Mouse (Mus musculus) kidney, embryonic 16.5 days (tissue): ENCODE data around the gene Trhr2. TPM values are rescaled to one million over a fixed set of nuclear protein-coding genes. Genes with fewer than 3 reads are reported as not detected.

ENCODE experiments used
- ATAC-seq: fragments of 200-750 bp; cut with Nextera tagmentation; 2 replicates; pipeline ENCODE4 v1.8.0; 2017; ENCODE audit warnings: moderate TSS enrichment; ENCODE audit not compliant: low FRiP score, low TSS enrichment
- H3K27ac ChIP-seq: fragments of 300-500 bp; sonication (generic); 2 replicates; pipeline ENCODE4 v1.5.1; 2014; ENCODE audit warnings: low read length
- H3K27me3 ChIP-seq: fragments of 300-500 bp; sonication (generic); 2 replicates; pipeline ENCODE4 v1.6.1; 2014; ENCODE audit warnings: low read length, control low read depth, mixed read lengths; ENCODE audit not compliant: insufficient read depth
- H3K36me3 ChIP-seq: fragments of 300-500 bp; sonication (generic); 2 replicates; pipeline ENCODE4 v1.6.1; 2014; ENCODE audit warnings: low read length, control low read depth, mixed read lengths; ENCODE audit not compliant: insufficient read depth
- H3K4me1 ChIP-seq: fragments of 300-500 bp; sonication (generic); 2 replicates; pipeline ENCODE4 v1.6.1; 2014; ENCODE audit warnings: low read length, control low read depth, mixed read lengths; ENCODE audit not compliant: insufficient read depth
- H3K4me2 ChIP-seq: fragments of 300-500 bp; sonication (generic); replicated peaks from 2 replicates; pipeline ENCODE4 v1.6.1; 2014; ENCODE audit warnings: low read depth, low read length
- H3K4me3 ChIP-seq: fragments of 300-500 bp; sonication (generic); 2 replicates; pipeline ENCODE4 v1.5.1; 2014; ENCODE audit warnings: mild to moderate bottlenecking, low read length
- H3K9ac ChIP-seq: fragments of 300-500 bp; sonication (generic); replicated peaks from 2 replicates; pipeline ENCODE4 v1.6.1; 2014; ENCODE audit warnings: low read length
- H3K9me3 ChIP-seq: fragments of 300-500 bp; sonication (generic); 2 replicates; pipeline ENCODE4 v1.6.1; 2016; ENCODE audit warnings: low read length, control low read depth
- WGBS: fragments of 180-500 bp; shearing (Covaris S2); extraction: QIAGEN DNeasy Blood & Tissue Kit; methylation state at CpG from one replicate; pipeline ENCODE4 v1.1.7; 2014; 5-methylcytosine and 5-hydroxymethylcytosine counted together
- polyA plus RNA-seq: library from polyadenylated mRNA; unstranded; fragments of >200 nt; fragmentation: Nextera tagmentation; extraction: Ambion mirVana; gene quantifications from 2 replicates; pipeline ENCODE4 v1.2.1, GENCODE M21; 2015

Gene Trhr2
- polyA plus RNA-seq, 1 experiment from 2014 or later: not detected

- H3K27ac ChIP-seq: no peak overlapping the region
- H3K9me3 ChIP-seq: no peaks in the 10 kb centered on the region
- no peaks in the 10 kb centered on the region for H3K36me3 ChIP-seq
- H3K9ac ChIP-seq: no peak overlapping the region
- H3K4me2 ChIP-seq: peak overlapping the region; percentile 61
- no peak overlapping the region for H3K4me3 ChIP-seq
- 7% methylated on average over 2 of the region's 5 CpGs for WGBS
- ATAC-seq: peak; percentile 49; the same call in 1 of the 2 replicates
- H3K4me1 ChIP-seq: peaks cover 32% of the 10 kb centered on the region
- H3K27me3 ChIP-seq: peaks cover 7% of the 10 kb centered on the region; the same call in 1 of the 2 replicates
Observed at GRCm38 (mm10) chr8:122344219-122344618, 16.3 kb downstream of the Trhr2 start.

DNA sequence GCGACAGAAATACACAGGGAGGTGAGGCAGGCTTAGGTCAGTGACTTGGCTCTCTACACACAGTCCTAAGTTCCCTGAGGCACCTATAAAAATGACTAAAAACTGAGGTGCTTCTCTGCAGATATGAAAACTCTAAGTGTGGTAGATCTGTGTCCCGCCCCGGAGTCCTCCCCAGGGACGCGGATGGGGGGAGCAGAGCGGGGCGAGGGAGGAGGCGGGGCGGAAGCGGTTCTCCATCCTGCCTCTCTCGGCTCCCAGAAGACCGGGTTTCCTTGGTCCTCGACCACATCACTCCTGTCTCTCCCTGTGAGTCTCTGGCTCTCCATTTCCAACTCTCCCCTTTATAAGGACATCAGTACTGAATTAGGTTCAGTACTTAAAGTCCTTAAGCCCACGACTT, 16.8 kb downstream of the Trhr2 start:
- 0 out of 2 replicates have a peak, but pooled peaks have one; percentile 11 for ATAC-seq

DNA sequence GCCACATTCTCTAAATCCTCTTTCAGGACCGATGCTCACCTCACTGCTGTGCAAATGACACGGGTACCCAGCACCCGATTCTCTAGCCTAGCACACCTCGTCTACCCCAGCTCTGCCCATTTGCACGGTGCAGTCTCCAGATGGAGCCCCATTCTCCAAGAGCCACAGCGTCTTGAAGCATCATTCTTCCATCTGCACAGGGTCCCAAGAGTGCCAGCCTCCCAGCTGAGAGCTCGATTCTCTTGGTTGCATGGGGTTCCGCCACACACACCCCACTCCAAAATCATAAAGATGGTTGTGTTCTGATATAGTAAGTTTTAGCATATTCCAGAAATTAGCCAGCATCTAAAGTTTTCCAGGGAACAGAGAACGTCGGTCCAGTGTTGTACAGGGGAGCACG, 17.2 kb downstream of the Trhr2 start:
- H3K4me3 ChIP-seq: peak overlapping the region; percentile 38
- H3K9me3 ChIP-seq: no peaks in the 10 kb centered on the region
- WGBS: 3% methylated on average over 11 of the region's 11 CpGs
- H3K27me3 ChIP-seq: peaks cover 7% of the 10 kb centered on the region; the same call in 1 of the 2 replicates
- peak overlapping the region; percentile 61 for H3K4me2 ChIP-seq
- no peaks in the 10 kb centered on the region for H3K36me3 ChIP-seq
- no peak overlapping the region for H3K27ac ChIP-seq
- no peak for ATAC-seq
- peaks cover 32% of the 10 kb centered on the region for H3K4me1 ChIP-seq
- H3K9ac ChIP-seq: peak overlapping the region; percentile 56

More for the DNA sequence above, 16.8 kb downstream of the Trhr2 start:
- no peaks in the 10 kb centered on the region for H3K9me3 ChIP-seq
- WGBS: 1% methylated on average over 14 of the region's 14 CpGs
- no peak overlapping the region for H3K27ac ChIP-seq
- peaks cover 7% of the 10 kb centered on the region; the same call in 1 of the 2 replicates for H3K27me3 ChIP-seq
- H3K4me3 ChIP-seq: peak overlapping the region; percentile 38
- no peaks in the 10 kb centered on the region for H3K36me3 ChIP-seq
- H3K4me1 ChIP-seq: peaks cover 32% of the 10 kb centered on the region
- H3K4me2 ChIP-seq: peak overlapping the region; percentile 61
- H3K9ac ChIP-seq: peak overlapping the region; percentile 56

DNA sequence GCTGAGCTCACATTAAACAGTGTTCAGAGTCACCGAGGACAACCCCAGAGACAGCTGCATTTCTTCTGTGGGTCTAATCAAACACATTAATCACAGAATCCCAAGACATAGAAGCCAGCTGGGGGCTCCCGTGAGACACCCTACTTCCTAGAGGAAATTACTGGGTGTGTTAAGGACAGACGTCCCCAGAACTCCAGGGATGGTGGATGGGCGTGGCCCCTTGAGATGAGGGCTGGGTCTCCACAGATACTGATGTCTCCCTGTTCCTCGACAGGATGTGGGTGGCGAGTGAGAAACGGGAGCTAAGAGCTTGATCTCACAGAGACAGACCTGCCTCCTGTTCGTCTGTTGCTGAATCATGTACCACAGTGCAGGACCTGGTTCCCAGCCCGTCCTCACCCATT, 17.7 kb downstream of the Trhr2 start:
- peak overlapping the region; percentile 61 for H3K4me2 ChIP-seq
- H3K4me1 ChIP-seq: peaks cover 32% of the 10 kb centered on the region
- H3K9me3 ChIP-seq: no peaks in the 10 kb centered on the region
- WGBS: 2% methylated on average over 9 of the region's 9 CpGs
- no peak overlapping the region for H3K27ac ChIP-seq
- no peak for ATAC-seq
- peak overlapping the region; percentile 40; the same call in 1 of the 2 replicates for H3K9ac ChIP-seq
- peaks cover 11% of the 10 kb centered on the region; the same call in 1 of the 2 replicates for H3K27me3 ChIP-seq
- peak overlapping the region; percentile 38; the same call in 1 of the 2 replicates for H3K4me3 ChIP-seq
- H3K36me3 ChIP-seq: no peaks in the 10 kb centered on the region

- WGBS: 33% methylated on average over 5 of the region's 5 CpGs
- H3K9ac ChIP-seq: no peak overlapping the region
- H3K4me2 ChIP-seq: no peak overlapping the region
- H3K4me3 ChIP-seq: no peak overlapping the region
- ATAC-seq: no peak
- peaks cover 32% of the 10 kb centered on the region for H3K4me1 ChIP-seq
- H3K9me3 ChIP-seq: no peaks in the 10 kb centered on the region
- no peaks in the 10 kb centered on the region for H3K36me3 ChIP-seq
- H3K27me3 ChIP-seq: peaks cover 15% of the 10 kb centered on the region
- H3K27ac ChIP-seq: no peak overlapping the region
Observed at GRCm38 (mm10) chr8:122342362-122342761, 18.2 kb downstream of the Trhr2 start.

- peaks cover 21% of the 10 kb centered on the region for H3K27me3 ChIP-seq
- H3K27ac ChIP-seq: no peak overlapping the region
- H3K9ac ChIP-seq: no peak overlapping the region
- H3K9me3 ChIP-seq: no peaks in the 10 kb centered on the region
- 89% methylated on average over 6 of the region's 6 CpGs for WGBS
- H3K4me2 ChIP-seq: no peak overlapping the region
- H3K4me1 ChIP-seq: peaks cover 32% of the 10 kb centered on the region
- H3K36me3 ChIP-seq: peaks cover 4% of the 10 kb centered on the region; the same call in 1 of the 2 replicates
- no peak for ATAC-seq
- no peak overlapping the region for H3K4me3 ChIP-seq
Observed at GRCm38 (mm10) chr8:122341790-122342189, 18.8 kb downstream of the Trhr2 start.

DNA sequence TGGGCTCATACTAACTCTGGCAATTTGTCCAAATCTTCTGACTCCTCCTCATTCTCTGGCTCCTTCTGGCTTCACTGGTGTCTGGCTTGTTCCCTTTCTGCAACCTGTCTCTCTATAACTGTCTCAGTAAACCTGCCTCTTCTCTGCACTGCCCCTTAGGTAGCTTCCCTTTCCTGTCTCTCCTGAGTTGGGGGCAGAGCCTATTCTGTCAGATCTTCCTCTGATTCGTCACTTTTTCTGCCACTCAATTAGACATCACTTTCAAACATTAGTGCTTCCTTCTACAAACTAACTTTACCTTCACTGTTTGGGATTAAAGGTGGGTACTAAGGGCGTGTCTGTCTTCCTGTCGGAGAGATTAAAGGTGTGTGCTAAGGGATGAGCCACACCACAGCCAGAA, 19.8 kb downstream of the Trhr2 start:
- no peak overlapping the region for H3K9ac ChIP-seq
- H3K27me3 ChIP-seq: peaks cover 26% of the 10 kb centered on the region
- peaks cover 8% of the 10 kb centered on the region for H3K36me3 ChIP-seq
- no peak overlapping the region for H3K4me2 ChIP-seq
- H3K4me3 ChIP-seq: no peak overlapping the region
- ATAC-seq: no peak
- H3K27ac ChIP-seq: no peak overlapping the region
- no peaks in the 10 kb centered on the region for H3K9me3 ChIP-seq
- WGBS: 88% methylated on average over 3 of the region's 3 CpGs
- H3K4me1 ChIP-seq: peaks cover 37% of the 10 kb centered on the region

DNA sequence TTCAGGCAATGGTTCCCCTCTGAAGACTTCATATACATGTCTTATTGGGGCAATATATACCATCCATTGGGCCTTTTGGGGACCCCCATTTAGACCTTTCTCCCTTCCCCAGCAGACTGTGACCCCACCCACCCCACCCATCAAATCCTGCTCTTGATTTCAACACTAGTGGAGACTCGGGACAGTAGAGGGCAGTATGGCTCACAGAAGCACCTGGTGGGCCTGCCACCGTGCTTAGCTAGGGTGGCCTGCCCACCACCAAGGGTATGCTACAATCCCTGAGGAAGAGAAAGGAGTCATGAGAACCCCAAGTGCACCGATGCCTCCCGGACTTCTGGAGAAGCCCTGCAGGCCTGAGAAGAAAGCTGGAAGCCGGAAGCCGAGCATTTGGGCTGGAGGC, 21.7 kb downstream of the Trhr2 start:
- Histone ChIP-seq H3K4me1 (peaks cover 27% of the 10 kb centered on the region), H3K4me2 (no peak overlapping the region), H3K9ac (no peak overlapping the region), H3K4me3 (no peak overlapping the region), H3K27ac (no peak overlapping the region), H3K36me3 (peaks cover 8% of the 10 kb centered on the region), H3K9me3 (no peaks in the 10 kb centered on the region), H3K27me3 (peaks cover 33% of the 10 kb centered on the region)
- 55% methylated on average over 6 of the region's 6 CpGs for WGBS
- ATAC-seq: no peak

GRCm38 (mm10) chr8:122336251-122336910, 24.2 kb downstream of the Trhr2 start:
- H3K4me1 ChIP-seq: peaks cover 15% of the 10 kb centered on the region
- WGBS: 6% methylated on average over 60 of the region's 81 CpGs
- H3K27me3 ChIP-seq: peaks cover 30% of the 10 kb centered on the region
- peak overlapping the region; percentile 59 for H3K4me3 ChIP-seq
- H3K4me2 ChIP-seq: peak overlapping the region; percentile 80
- H3K27ac ChIP-seq: no peak overlapping the region
- ATAC-seq: peak; percentile 66
- H3K36me3 ChIP-seq: peaks cover 11% of the 10 kb centered on the region
- no peaks in the 10 kb centered on the region for H3K9me3 ChIP-seq
- H3K9ac ChIP-seq: peak overlapping the region; percentile 59

DNA sequence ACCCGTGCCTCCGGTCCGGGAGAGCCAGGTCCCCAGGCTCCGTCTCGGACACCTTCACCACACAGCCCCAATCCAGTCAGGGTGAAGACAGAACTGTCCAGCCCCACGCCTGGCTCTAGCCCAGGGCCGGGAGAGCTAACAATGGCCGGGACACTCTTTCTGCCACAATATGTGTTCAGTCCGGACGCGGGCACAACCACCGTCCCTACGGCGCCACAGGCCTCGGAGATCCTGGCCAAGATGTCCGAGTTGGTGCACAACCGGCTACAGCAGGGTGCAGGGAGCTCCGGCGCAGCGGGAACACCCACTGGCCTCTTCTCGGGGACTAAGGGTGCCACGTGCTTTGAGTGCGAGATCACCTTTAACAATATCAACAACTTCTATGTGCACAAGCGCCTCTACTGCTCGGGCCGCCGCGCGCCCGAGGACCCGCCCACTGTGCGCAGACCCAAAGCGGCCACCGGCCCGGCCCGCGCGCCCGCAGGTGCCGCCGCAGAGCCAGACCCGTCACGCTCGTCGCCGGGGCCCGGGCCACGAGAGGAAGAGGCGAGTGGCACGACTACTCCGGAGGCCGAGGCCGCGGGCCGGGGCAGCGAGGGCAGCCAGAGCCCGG, 24.8 kb downstream of the Trhr2 start:
- H3K4me3 ChIP-seq: peak overlapping the region; percentile 59

More for the DNA sequence above, 24.8 kb downstream of the Trhr2 start:
- peak overlapping the region; percentile 80 for H3K4me2 ChIP-seq
- peak overlapping the region; percentile 59 for H3K9ac ChIP-seq
- ATAC-seq: peak; percentile 13
- H3K36me3 ChIP-seq: peaks cover 11% of the 10 kb centered on the region
- H3K27me3 ChIP-seq: peaks cover 30% of the 10 kb centered on the region
- 20% methylated on average over 53 of the region's 57 CpGs for WGBS
- no peaks in the 10 kb centered on the region for H3K9me3 ChIP-seq
- H3K4me1 ChIP-seq: peaks cover 21% of the 10 kb centered on the region
- no peak overlapping the region for H3K27ac ChIP-seq
